Mouse (Mus musculus) forebrain, postnatal 0 days (tissue): ENCODE data around the gene Ccdc34. TPM values are rescaled to one million over a fixed set of nuclear protein-coding genes. Genes with fewer than 3 reads are reported as not detected.

ENCODE experiments used
- ATAC-seq: fragments of 200-750 bp; cut with Nextera tagmentation; 2 replicates; pipeline ENCODE4 v1.8.0; 2017; ENCODE audit warnings: mild to moderate bottlenecking, moderate library complexity
- DNase-seq: peaks from one replicate; pipeline ENCODE4 v3.0.0-alpha.2; 2015
- H3K27ac ChIP-seq: fragments of 300-500 bp; sonication (generic); 2 replicates; pipeline ENCODE4 v1.5.1; 2014; ENCODE audit warnings: low read depth, mild to moderate bottlenecking, antibody characterized with exemption, low read length, moderate library complexity, mixed read lengths
- H3K27me3 ChIP-seq: fragments of 300-500 bp; sonication (generic); 2 replicates; pipeline ENCODE4 v1.6.1; 2014; ENCODE audit warnings: mild to moderate bottlenecking, low read length, mixed read lengths; ENCODE audit not compliant: insufficient read depth
- H3K36me3 ChIP-seq: fragments of 300-500 bp; sonication (generic); 2 replicates; pipeline ENCODE4 v1.6.1; 2014; ENCODE audit warnings: mild to moderate bottlenecking, moderate library complexity; ENCODE audit not compliant: insufficient read depth
- H3K4me1 ChIP-seq: fragments of 300-500 bp; sonication (generic); 2 replicates; pipeline ENCODE4 v1.6.1; 2014; ENCODE audit warnings: antibody characterized with exemption; ENCODE audit not compliant: insufficient read depth
- H3K4me2 ChIP-seq: fragments of 300-500 bp; sonication (generic); 2 replicates; pipeline ENCODE4 v1.6.1; 2014; ENCODE audit warnings: low read depth, mild to moderate bottlenecking, moderate library complexity
- H3K4me3 ChIP-seq: fragments of 300-500 bp; sonication (generic); 2 replicates; pipeline ENCODE4 v1.5.1; 2014; ENCODE audit warnings: low read depth, low read length, mixed read lengths
- H3K9ac ChIP-seq: fragments of 300-500 bp; sonication (generic); 2 replicates; pipeline ENCODE4 v1.6.1; 2014; ENCODE audit warnings: mild to moderate bottlenecking
- H3K9me3 ChIP-seq: fragments of 300-500 bp; sonication (generic); 2 replicates; pipeline ENCODE4 v1.6.1; 2016; ENCODE audit warnings: low read length
- CTCF ChIP-seq: sonication (generic); IDR thresholded peaks from 2 replicates; pipeline ENCODE4 v1.5.1; 2016; ENCODE audit warnings: antibody characterized with exemption, control low read depth, low read depth
- WGBS: fragments of 180-500 bp; shearing (Covaris S2); extraction: QIAGEN DNeasy Blood & Tissue Kit; methylation state at CpG from one replicate; pipeline ENCODE4 v1.1.7; 2014; 5-methylcytosine and 5-hydroxymethylcytosine counted together
- polyA plus RNA-seq: library from polyadenylated mRNA; unstranded; fragments of >200 nt; fragmentation: Nextera tagmentation; extraction: Ambion mirVana; gene quantifications from 2 replicates; pipeline ENCODE4 v1.2.1, GENCODE M21; 2015
- total RNA-seq: library from RNA; depleted of rRNA; stranded (reverse); fragments of >200 nt; gene quantifications from 2 replicates; pipeline ENCODE4 v1.2.3, GENCODE M21; 2014

Ccdc34 gene
- total and polyA plus RNA-seq, 2 experiments from 2014 or later = 27.3 TPM

- 84% methylated on average over 2 of the region's 2 CpGs for WGBS
- H3K27ac ChIP-seq = no peak overlapping the region
- no peak overlapping the region for H3K4me2 ChIP-seq
- H3K4me1 ChIP-seq = no peaks in the 10 kb centered on the region
- H3K27me3 ChIP-seq = no peaks in the 10 kb centered on the region
- no peak for ATAC-seq
- no peak for TF ChIP-seq CTCF
- H3K36me3 ChIP-seq = no peaks in the 10 kb centered on the region
- H3K4me3 ChIP-seq = no peak overlapping the region
- H3K9me3 ChIP-seq = no peaks in the 10 kb centered on the region
- H3K9ac ChIP-seq = no peak overlapping the region
- no peak for DNase-seq
These were observed 41.4 kb upstream of the Ccdc34 start for GRCm38 (mm10) chr2:109976181-109976580.

GRCm38 (mm10) chr2:109977322-109977721, 40.3 kb upstream of the Ccdc34 start:
- DNase-seq = no peak
- TF ChIP-seq CTCF = no peak
- 85% methylated on average over 6 of the region's 6 CpGs for whole genome bisulfite sequencing
- Histone ChIP-seq H3K27me3 (no peaks in the 10 kb centered on the region), H3K4me3 (no peak overlapping the region), H3K27ac (no peak overlapping the region), H3K36me3 (no peaks in the 10 kb centered on the region), H3K4me1 (no peaks in the 10 kb centered on the region), H3K4me2 (no peak overlapping the region), H3K9me3 (no peaks in the 10 kb centered on the region), H3K9ac (no peak overlapping the region)
- no peak for ATAC-seq

GRCm38 (mm10) chr2:109979209-109979608, 38.4 kb upstream of the Ccdc34 start:
- H3K27me3 ChIP-seq = no peaks in the 10 kb centered on the region
- ATAC-seq (no peak), DNase-seq (no peak)
- H3K27ac ChIP-seq = no peak overlapping the region
- no peak overlapping the region for H3K9ac ChIP-seq
- H3K9me3 ChIP-seq = no peaks in the 10 kb centered on the region
- no peaks in the 10 kb centered on the region for H3K36me3 ChIP-seq
- TF ChIP-seq CTCF = no peak
- H3K4me2 ChIP-seq = no peak overlapping the region
- no peak overlapping the region for H3K4me3 ChIP-seq
- H3K4me1 ChIP-seq = no peaks in the 10 kb centered on the region

- H3K27me3 ChIP-seq = peaks cover 5% of the 10 kb centered on the region; the same call in 1 of the 2 replicates
- 90% methylated on average over 6 of the region's 6 CpGs for whole genome bisulfite sequencing
- H3K4me2 ChIP-seq = no peak overlapping the region
- no peak for TF ChIP-seq CTCF
- H3K27ac ChIP-seq = no peak overlapping the region
- no peaks in the 10 kb centered on the region for H3K4me1 ChIP-seq
- no peaks in the 10 kb centered on the region for H3K9me3 ChIP-seq
- no peak overlapping the region for H3K4me3 ChIP-seq
- DNase-seq = no peak
- no peak for ATAC-seq
- H3K9ac ChIP-seq = no peak overlapping the region
- no peaks in the 10 kb centered on the region for H3K36me3 ChIP-seq
These were observed 34.2 kb upstream of the Ccdc34 start for GRCm38 (mm10) chr2:109983435-109983834.

- ATAC-seq = no peak
- Histone ChIP-seq H3K4me3 (no peak overlapping the region), H3K36me3 (no peaks in the 10 kb centered on the region), H3K4me2 (no peak overlapping the region), H3K9me3 (no peaks in the 10 kb centered on the region), H3K9ac (no peak overlapping the region), H3K27me3 (peaks cover 10% of the 10 kb centered on the region; the same call in 1 of the 2 replicates), H3K27ac (no peak overlapping the region), H3K4me1 (no peaks in the 10 kb centered on the region)
- no peak for DNase-seq
- TF ChIP-seq CTCF = no peak
- 75% methylated on average over 1 of the region's 1 CpGs for WGBS
These were observed 32.7 kb upstream of the Ccdc34 start for GRCm38 (mm10) chr2:109984930-109985329.

GRCm38 (mm10) chr2:109985560-109985959, 32.1 kb upstream of the Ccdc34 start:
- no peak overlapping the region for H3K4me3 ChIP-seq
- no peak overlapping the region for H3K27ac ChIP-seq
- H3K27me3 ChIP-seq = peaks cover 10% of the 10 kb centered on the region; the same call in 1 of the 2 replicates
- ATAC-seq (no peak), DNase-seq (no peak)
- H3K4me2 ChIP-seq = no peak overlapping the region
- no peak for TF ChIP-seq CTCF
- no peaks in the 10 kb centered on the region for H3K4me1 ChIP-seq
- no peaks in the 10 kb centered on the region for H3K9me3 ChIP-seq
- no peaks in the 10 kb centered on the region for H3K36me3 ChIP-seq
- WGBS = 27% methylated on average over 9 of the region's 9 CpGs
- H3K9ac ChIP-seq = no peak overlapping the region

GRCm38 (mm10) chr2:109986036-109986785, 31.4 kb upstream of the Ccdc34 start:
- Histone ChIP-seq H3K9ac (no peak overlapping the region), H3K36me3 (no peaks in the 10 kb centered on the region), H3K4me1 (no peaks in the 10 kb centered on the region), H3K27me3 (peaks cover 10% of the 10 kb centered on the region; the same call in 1 of the 2 replicates), H3K4me2 (no peak overlapping the region), H3K27ac (no peak overlapping the region), H3K9me3 (no peaks in the 10 kb centered on the region), H3K4me3 (no peak overlapping the region)
- ATAC-seq = no peak
- no peak for TF ChIP-seq CTCF
- 63% methylated on average over 11 of the region's 11 CpGs for WGBS
- DNase-seq = no peak
